Mouse (Mus musculus) midbrain, embryonic 14.5 days (tissue): ENCODE data around the gene Klhl36. TPM values are rescaled to one million over a fixed set of nuclear protein-coding genes. Genes with fewer than 3 reads are reported as not detected.
A peak's percentile ranks its signal among the peaks of the same experiment; 100 is the strongest.

Experiments used
- ATAC-seq: fragments of 200-750 bp; cut with Nextera tagmentation; 2 replicates; pipeline ENCODE4 v1.8.0; 2017; ENCODE audit warnings: moderate number of reproducible peaks, moderate library complexity; ENCODE audit not compliant: low FRiP score, low TSS enrichment
- DNase-seq: peaks from one replicate; pipeline ENCODE4 v3.0.0-alpha.2; 2015
- H3K27ac ChIP-seq: fragments of 300-500 bp; sonication (generic); replicated peaks from 2 replicates; pipeline ENCODE4 v1.5.1; 2014; ENCODE audit warnings: mild to moderate bottlenecking, low read depth, low read length, moderate library complexity
- H3K27me3 ChIP-seq: fragments of 300-500 bp; sonication (generic); 2 replicates; pipeline ENCODE4 v1.6.1; 2014; ENCODE audit warnings: low read length, control low read depth, mixed read lengths; ENCODE audit not compliant: control insufficient read depth, insufficient read depth
- H3K36me3 ChIP-seq: fragments of 300-500 bp; sonication (generic); 2 replicates; pipeline ENCODE4 v1.6.1; 2014; ENCODE audit warnings: low read length, control low read depth; ENCODE audit not compliant: control insufficient read depth, insufficient read depth
- H3K4me1 ChIP-seq: fragments of 300-500 bp; sonication (generic); 2 replicates; pipeline ENCODE4 v1.6.1; 2014; ENCODE audit warnings: mild to moderate bottlenecking, antibody characterized with exemption, low read length, control low read depth; ENCODE audit not compliant: control insufficient read depth, insufficient read depth
- H3K4me2 ChIP-seq: fragments of 300-500 bp; sonication (generic); 2 replicates; pipeline ENCODE4 v1.6.1; 2014; ENCODE audit warnings: mild to moderate bottlenecking, low read length, moderate library complexity
- H3K4me3 ChIP-seq: fragments of 300-500 bp; sonication (generic); replicated peaks from 2 replicates; pipeline ENCODE4 v1.5.1; 2014; ENCODE audit warnings: low read depth, low read length
- H3K9ac ChIP-seq: fragments of 300-500 bp; sonication (generic); replicated peaks from 2 replicates; pipeline ENCODE4 v1.6.1; 2014; ENCODE audit warnings: mild to moderate bottlenecking, low read length, moderate library complexity
- H3K9me3 ChIP-seq: fragments of 300-500 bp; sonication (generic); 2 replicates; pipeline ENCODE4 v1.6.1; 2016; ENCODE audit warnings: low read length, control low read depth, mixed read lengths; ENCODE audit not compliant: control insufficient read depth
- WGBS: fragments of 180-500 bp; shearing (Covaris S2); extraction: QIAGEN DNeasy Blood & Tissue Kit; methylation state at CpG from one replicate; pipeline ENCODE4 v1.1.7; 2014; 5-methylcytosine and 5-hydroxymethylcytosine counted together
- polyA plus RNA-seq: library from polyadenylated mRNA; unstranded; fragments of >200 nt; fragmentation: Nextera tagmentation; extraction: Ambion mirVana; gene quantifications from 2 replicates; pipeline ENCODE4 v1.2.1, GENCODE M21; 2014

Gene Klhl36
- polyA plus RNA-seq, 1 experiment from 2014 or later = 14.0 TPM

DNA sequence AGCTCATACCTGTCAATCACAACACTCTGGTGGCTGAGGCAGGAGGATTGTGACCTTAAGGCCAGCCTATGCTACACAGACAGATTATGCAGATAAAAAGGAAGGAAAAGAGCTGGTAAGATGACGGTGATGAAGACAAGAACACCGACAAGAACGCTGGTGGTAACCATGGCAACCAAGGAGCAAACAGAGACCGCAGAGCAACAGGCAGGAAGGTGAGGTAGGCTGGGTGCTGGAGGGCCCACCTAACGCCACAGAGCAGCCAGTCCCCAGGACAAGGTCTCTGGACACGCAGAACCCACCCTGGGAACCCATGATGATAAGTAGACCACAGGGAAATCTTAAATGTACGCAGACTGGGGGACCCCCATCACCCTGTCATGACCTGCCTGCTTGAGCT, 31.5 kb upstream of the Klhl36 start:
- 51% methylated on average over 7 of the region's 7 CpGs for WGBS
- ATAC-seq (no peak), DNase-seq (peak; percentile 57)
- H3K4me1 ChIP-seq = peaks cover 51% of the 10 kb centered on the region
- 0 out of 2 replicates have a peak, but pooled peaks cover 5% of the 10 kb centered on the region for H3K36me3 ChIP-seq
- no peak overlapping the region for H3K9ac ChIP-seq
- H3K27me3 ChIP-seq = no peaks in the 10 kb centered on the region
- H3K27ac ChIP-seq = no peak overlapping the region
- H3K9me3 ChIP-seq = no peaks in the 10 kb centered on the region
- no peak overlapping the region for H3K4me3 ChIP-seq
- H3K4me2 ChIP-seq = no peak overlapping the region

DNA sequence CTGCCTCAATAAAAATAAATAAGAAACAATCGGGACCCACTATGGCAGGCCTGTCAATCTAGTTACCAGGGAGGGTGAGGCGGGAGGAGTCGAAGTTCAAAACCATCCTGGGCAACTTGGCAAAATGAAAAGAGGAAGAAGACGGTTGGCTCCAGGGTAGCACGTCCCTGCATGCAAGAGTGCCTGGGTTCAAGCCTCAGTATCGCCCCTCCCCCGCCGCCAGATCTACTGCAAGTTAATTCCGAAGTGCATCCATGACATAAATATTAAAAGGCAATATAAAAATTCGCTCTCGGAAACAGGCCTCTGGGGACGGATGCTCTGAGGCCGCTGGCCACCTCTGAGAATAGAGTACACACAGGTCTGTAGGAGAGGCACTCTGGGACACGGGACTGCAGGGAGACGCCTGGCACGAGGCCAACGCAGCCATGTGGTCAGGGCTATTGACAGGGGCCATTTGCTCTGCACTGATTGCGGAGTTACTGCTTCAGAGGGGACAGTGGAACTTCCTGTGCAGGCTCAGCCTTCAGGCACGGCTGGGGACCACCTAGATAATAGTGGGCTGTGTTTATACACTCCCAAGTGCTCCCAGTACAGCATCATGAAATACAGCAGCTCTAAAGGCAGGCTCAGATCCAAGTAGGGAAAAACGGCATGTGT, 30.6 kb upstream of the Klhl36 start:
- H3K36me3 ChIP-seq = 0 out of 2 replicates have a peak, but pooled peaks cover 5% of the 10 kb centered on the region
- WGBS = 22% methylated on average over 20 of the region's 20 CpGs
- DNase-seq = peak; percentile 78
- no peak overlapping the region for H3K4me3 ChIP-seq
- H3K4me2 ChIP-seq = peak overlapping the region; percentile 41
- peak overlapping the region; percentile 66 for H3K27ac ChIP-seq
- ATAC-seq = peak; percentile 61; the same call in 1 of the 2 replicates
- no peaks in the 10 kb centered on the region for H3K27me3 ChIP-seq
- peaks cover 58% of the 10 kb centered on the region for H3K4me1 ChIP-seq
- peak overlapping the region; percentile 27; the same call in 1 of the 2 replicates for H3K9ac ChIP-seq
- no peaks in the 10 kb centered on the region for H3K9me3 ChIP-seq

DNA sequence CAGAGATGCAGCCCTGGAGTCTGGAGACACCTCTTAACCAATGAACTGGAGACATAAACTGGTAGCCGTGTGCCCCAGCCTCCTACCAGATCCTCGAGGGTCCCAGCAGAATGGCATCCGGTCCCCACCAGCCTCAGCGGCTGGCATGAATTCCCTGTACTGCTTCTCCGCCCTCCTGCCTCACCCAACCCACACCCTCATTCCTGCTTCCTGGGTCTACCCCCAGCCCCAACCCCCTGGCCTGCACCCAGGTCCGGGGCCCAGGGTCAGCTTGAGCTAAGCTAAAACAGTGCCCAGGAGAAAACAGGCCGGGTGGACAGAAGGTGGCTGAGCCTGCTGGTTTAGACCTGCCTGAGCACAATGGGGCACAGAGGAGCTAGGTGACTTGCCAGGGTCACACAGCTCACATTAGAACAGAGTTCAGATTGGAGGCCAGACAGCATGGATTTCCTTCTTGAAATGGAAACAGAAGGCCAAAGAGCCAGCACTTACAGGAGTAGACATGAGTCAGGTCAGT, 29.9 kb upstream of the Klhl36 start:
- Histone ChIP-seq H3K9ac (peak overlapping the region; percentile 27; the same call in 1 of the 2 replicates), H3K27me3 (no peaks in the 10 kb centered on the region), H3K27ac (peak overlapping the region; percentile 66), H3K4me1 (peaks cover 65% of the 10 kb centered on the region), H3K4me2 (peak overlapping the region; percentile 41), H3K9me3 (no peaks in the 10 kb centered on the region), H3K4me3 (no peak overlapping the region), H3K36me3 (0 out of 2 replicates have a peak, but pooled peaks cover 7% of the 10 kb centered on the region)
- DNase-seq (no peak), ATAC-seq (0 out of 2 replicates have a peak, but pooled peaks have one; percentile 13)
- WGBS = 60% methylated on average over 7 of the region's 7 CpGs

DNA sequence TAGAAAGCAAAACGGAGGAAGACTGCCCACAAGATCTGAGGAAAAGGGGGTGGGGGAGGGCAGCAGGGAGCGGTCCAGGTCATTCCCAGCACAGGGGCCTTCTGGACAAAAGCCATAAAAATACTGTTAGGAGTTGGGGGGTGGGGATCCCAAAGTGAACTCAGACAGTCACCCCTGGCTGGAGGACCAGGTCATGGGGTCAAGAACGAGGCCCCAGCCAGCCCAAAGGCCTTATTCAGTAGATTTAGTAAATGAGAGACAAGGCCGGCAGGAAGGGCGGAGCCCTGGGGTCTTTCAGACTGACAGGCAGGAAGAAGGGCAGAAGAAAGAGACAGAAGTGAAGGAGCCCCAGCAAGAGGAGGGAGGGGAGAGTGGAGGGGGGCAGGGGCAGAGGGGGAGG, 29.1 kb upstream of the Klhl36 start:
- no peak overlapping the region for H3K4me3 ChIP-seq
- peaks cover 72% of the 10 kb centered on the region for H3K4me1 ChIP-seq
- ATAC-seq (no peak), DNase-seq (no peak)
- H3K27ac ChIP-seq = peak overlapping the region; percentile 37; the same call in 1 of the 2 replicates
- 0 out of 2 replicates have a peak, but pooled peaks cover 7% of the 10 kb centered on the region for H3K36me3 ChIP-seq
- H3K4me2 ChIP-seq = peak overlapping the region; percentile 15; the same call in 1 of the 2 replicates
- 6% methylated on average over 5 of the region's 5 CpGs for WGBS
- no peaks in the 10 kb centered on the region for H3K9me3 ChIP-seq
- H3K27me3 ChIP-seq = no peaks in the 10 kb centered on the region
- no peak overlapping the region for H3K9ac ChIP-seq

DNA sequence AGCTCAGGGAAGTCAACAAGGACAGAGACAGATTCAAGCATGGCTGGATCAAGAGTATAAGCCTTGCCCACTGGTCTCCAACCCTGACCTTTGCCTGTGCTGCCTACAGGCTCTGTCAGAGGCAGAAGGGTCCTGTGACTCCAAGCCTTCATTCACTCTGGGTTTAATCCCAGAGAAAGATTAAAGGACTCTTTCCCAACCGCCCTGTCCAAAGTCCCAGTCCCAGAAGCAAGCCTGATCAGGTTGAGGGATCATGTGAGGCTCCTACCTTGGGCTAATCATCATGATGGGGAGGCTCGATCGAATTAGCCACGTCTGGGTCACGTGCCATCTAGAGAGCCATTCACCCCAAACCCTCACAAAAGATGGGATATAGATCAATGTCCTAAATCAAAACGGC, 27.4 kb upstream of the Klhl36 start:
- H3K4me1 ChIP-seq = peaks cover 74% of the 10 kb centered on the region
- no peak for ATAC-seq
- WGBS = 86% methylated on average over 6 of the region's 6 CpGs

DNA sequence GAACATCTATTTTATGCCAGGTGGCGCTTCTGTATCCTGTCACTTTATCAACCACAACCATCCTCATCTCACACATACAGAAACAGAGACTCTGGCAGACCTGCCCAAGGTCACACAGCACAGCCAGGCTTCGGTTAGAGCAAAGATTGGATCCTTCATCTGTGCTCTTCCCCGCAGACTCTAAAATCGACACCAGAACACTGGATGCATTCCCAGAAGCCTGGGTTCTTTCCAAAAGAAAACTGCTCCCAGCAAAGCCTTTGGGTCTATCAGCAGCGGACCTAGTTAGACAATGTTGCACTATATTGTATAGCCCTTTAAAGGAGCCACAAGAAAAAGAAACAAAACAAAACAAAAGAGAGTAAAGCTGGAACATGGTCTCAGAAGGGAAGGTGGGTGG, 26.8 kb upstream of the Klhl36 start:
- H3K9ac ChIP-seq = no peak overlapping the region
- no peaks in the 10 kb centered on the region for H3K9me3 ChIP-seq
- H3K4me1 ChIP-seq = peaks cover 71% of the 10 kb centered on the region
- H3K27me3 ChIP-seq = no peaks in the 10 kb centered on the region
- no peak overlapping the region for H3K27ac ChIP-seq
- 0 out of 2 replicates have a peak, but pooled peaks cover 7% of the 10 kb centered on the region for H3K36me3 ChIP-seq
- 92% methylated on average over 5 of the region's 5 CpGs for WGBS
- H3K4me3 ChIP-seq = no peak overlapping the region
- no peak overlapping the region for H3K4me2 ChIP-seq
- DNase-seq (no peak), ATAC-seq (no peak)

More for the DNA sequence above, 27.4 kb upstream of the Klhl36 start:
- H3K9me3 ChIP-seq = no peaks in the 10 kb centered on the region
- no peaks in the 10 kb centered on the region for H3K27me3 ChIP-seq
- no peak overlapping the region for H3K4me2 ChIP-seq
- no peak for DNase-seq
- no peak overlapping the region for H3K27ac ChIP-seq
- no peak overlapping the region for H3K9ac ChIP-seq
- H3K4me3 ChIP-seq = no peak overlapping the region
- H3K36me3 ChIP-seq = 0 out of 2 replicates have a peak, but pooled peaks cover 7% of the 10 kb centered on the region

DNA sequence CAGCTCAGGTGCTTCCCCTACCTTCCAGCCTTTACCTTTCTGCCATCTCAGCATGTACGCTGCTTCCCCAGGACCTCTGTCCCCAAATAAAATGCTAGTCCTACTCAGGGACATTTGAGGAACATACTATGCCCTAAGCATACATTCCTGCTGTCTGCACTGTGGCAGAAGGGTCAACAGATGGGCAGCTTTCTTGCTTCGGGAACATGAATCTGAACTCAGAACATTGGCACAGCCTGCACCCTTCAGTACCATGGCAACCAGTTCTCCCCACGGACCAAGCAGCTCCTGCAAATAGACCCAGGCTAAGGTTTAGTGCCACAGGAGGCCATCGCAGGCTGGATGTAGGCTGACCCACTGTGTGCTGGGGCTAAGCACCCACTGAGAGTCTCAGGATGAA, 25.2 kb upstream of the Klhl36 start:
- peak overlapping the region; percentile 78 for H3K4me2 ChIP-seq
- H3K36me3 ChIP-seq = 0 out of 2 replicates have a peak, but pooled peaks cover 7% of the 10 kb centered on the region
- no peaks in the 10 kb centered on the region for H3K9me3 ChIP-seq
- H3K4me3 ChIP-seq = no peak overlapping the region
- DNase-seq (no peak), ATAC-seq (no peak)
- peaks cover 63% of the 10 kb centered on the region for H3K4me1 ChIP-seq
- no peak overlapping the region for H3K27ac ChIP-seq
- 78% methylated on average over 4 of the region's 4 CpGs for WGBS
- H3K27me3 ChIP-seq = no peaks in the 10 kb centered on the region
- no peak overlapping the region for H3K9ac ChIP-seq

DNA sequence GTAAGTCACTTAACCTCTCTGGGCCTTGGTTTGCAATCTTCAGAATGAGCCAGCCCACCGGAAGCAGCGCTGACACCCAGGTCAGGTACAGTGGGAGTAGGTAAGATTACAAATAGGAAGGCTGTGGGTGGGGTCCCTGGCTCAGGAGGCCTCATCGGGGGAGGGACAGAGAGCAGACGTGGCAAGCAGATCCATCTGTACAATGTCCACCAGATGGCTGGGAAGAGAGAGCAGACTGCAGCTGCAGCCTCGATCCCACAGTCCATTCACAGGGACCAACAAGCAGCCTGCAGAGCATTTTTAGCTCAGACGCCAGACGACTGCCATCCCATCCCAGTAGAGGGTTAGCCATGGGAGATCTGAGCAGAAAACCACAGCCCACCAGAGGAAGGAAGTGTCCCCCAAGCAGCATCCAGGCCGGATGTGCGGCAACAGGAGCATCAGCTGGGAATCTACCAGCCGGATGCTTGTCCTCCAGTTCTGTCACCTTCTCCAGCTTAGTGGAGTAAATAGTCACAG, 24.5 kb upstream of the Klhl36 start:
- peak overlapping the region; percentile 73 for H3K4me3 ChIP-seq
- H3K4me2 ChIP-seq = peak overlapping the region; percentile 78
- 0 out of 2 replicates have a peak, but pooled peaks cover 7% of the 10 kb centered on the region for H3K36me3 ChIP-seq
- peak overlapping the region; percentile 1; the same call in 1 of the 2 replicates for H3K9ac ChIP-seq
- WGBS = 53% methylated on average over 10 of the region's 10 CpGs
- peaks cover 56% of the 10 kb centered on the region for H3K4me1 ChIP-seq
- DNase-seq = no peak
- ATAC-seq = no peak
- H3K27me3 ChIP-seq = no peaks in the 10 kb centered on the region
- H3K27ac ChIP-seq = peak overlapping the region; percentile 22; the same call in 1 of the 2 replicates
- no peaks in the 10 kb centered on the region for H3K9me3 ChIP-seq
